Mouse (Mus musculus) hindbrain, embryonic 12.5 days (tissue): ENCODE measurements around the gene St13. TPM values are rescaled to one million over a fixed set of nuclear protein-coding genes. Genes with fewer than 3 reads are reported as not detected.

Source experiments
- ATAC-seq: fragments of 200-750 bp; cut with Nextera tagmentation; 2 replicates; pipeline ENCODE4 v1.8.0; 2017; ENCODE audit warnings: moderate TSS enrichment; ENCODE audit not compliant: low FRiP score
- H3K27ac ChIP-seq: fragments of 300-500 bp; sonication (generic); 2 replicates; pipeline ENCODE4 v1.5.1; 2016; ENCODE audit warnings: mild to moderate bottlenecking
- H3K27me3 ChIP-seq: fragments of 300-500 bp; sonication (generic); 2 replicates; pipeline ENCODE4 v1.6.1; 2016; ENCODE audit warnings: mild to moderate bottlenecking
- H3K36me3 ChIP-seq: fragments of 300-500 bp; sonication (generic); 2 replicates; pipeline ENCODE4 v1.6.1; 2016; ENCODE audit warnings: mild to moderate bottlenecking
- H3K4me1 ChIP-seq: fragments of 300-500 bp; sonication (generic); 2 replicates; pipeline ENCODE4 v1.6.1; 2016
- H3K4me2 ChIP-seq: fragments of 300-500 bp; sonication (generic); replicated peaks from 2 replicates; pipeline ENCODE4 v1.6.1; 2016; ENCODE audit warnings: mild to moderate bottlenecking
- H3K4me3 ChIP-seq: fragments of 300-500 bp; sonication (generic); 2 replicates; pipeline ENCODE4 v1.5.1; 2016; ENCODE audit warnings: mild to moderate bottlenecking
- H3K9ac ChIP-seq: fragments of 300-500 bp; sonication (generic); 2 replicates; pipeline ENCODE4 v1.6.1; 2016; ENCODE audit warnings: mild to moderate bottlenecking, moderate library complexity
- H3K9me3 ChIP-seq: fragments of 300-500 bp; sonication (generic); replicated peaks from 2 replicates; pipeline ENCODE4 v1.6.1; 2016; ENCODE audit warnings: mild to moderate bottlenecking
- WGBS: fragments of 180-500 bp; shearing (Covaris S2); methylation state at CpG from one replicate; pipeline ENCODE4 v1.1.7; 2016; 5-methylcytosine and 5-hydroxymethylcytosine counted together
- polyA plus RNA-seq: library from polyadenylated mRNA; unstranded; fragments of >200 nt; fragmentation: Nextera tagmentation; extraction: Ambion mirVana; gene quantifications from 2 replicates; pipeline ENCODE4 v1.2.1, GENCODE M21; 2016

The St13 gene
- polyA plus RNA-seq, 1 experiment from 2014 or later = 194 TPM

- Histone ChIP-seq H3K27ac (no peak overlapping the region), H3K4me2 (no peak overlapping the region), H3K9me3 (no peaks in the 10 kb centered on the region), H3K36me3 (peaks cover 39% of the 10 kb centered on the region), H3K27me3 (no peaks in the 10 kb centered on the region), H3K9ac (no peak overlapping the region), H3K4me1 (peaks cover 17% of the 10 kb centered on the region), H3K4me3 (no peak overlapping the region)
- no peak for ATAC-seq
- WGBS = 85% methylated on average over 1 of the region's 1 CpGs
Measured at GRCm38 (mm10) chr15:81362501-81362900, 37.4 kb downstream of the St13 start.

GRCm38 (mm10) chr15:81361417-81362015, 38.4 kb downstream of the St13 start:
- H3K27me3 ChIP-seq = no peaks in the 10 kb centered on the region
- H3K9me3 ChIP-seq = no peaks in the 10 kb centered on the region
- H3K4me2 ChIP-seq = peak overlapping the region; percentile 84
- H3K9ac ChIP-seq = no peak overlapping the region
- peaks cover 22% of the 10 kb centered on the region for H3K4me1 ChIP-seq
- no peak overlapping the region for H3K4me3 ChIP-seq
- peak overlapping the region; percentile 80; the same call in 1 of the 2 replicates for H3K27ac ChIP-seq
- ATAC-seq = no peak
- H3K36me3 ChIP-seq = peaks cover 29% of the 10 kb centered on the region
- 50% methylated on average over 10 of the region's 10 CpGs for WGBS

- H3K4me3 ChIP-seq = peak overlapping the region; percentile 71
- no peak; the same call in 1 of the 2 replicates for ATAC-seq
- no peaks in the 10 kb centered on the region for H3K9me3 ChIP-seq
- H3K36me3 ChIP-seq = peaks cover 25% of the 10 kb centered on the region
- H3K4me2 ChIP-seq = peak overlapping the region; percentile 84
- peak overlapping the region; percentile 80; the same call in 1 of the 2 replicates for H3K27ac ChIP-seq
- peaks cover 22% of the 10 kb centered on the region for H3K4me1 ChIP-seq
- 47% methylated on average over 6 of the region's 6 CpGs for WGBS
- H3K9ac ChIP-seq = peak overlapping the region; percentile 77
- H3K27me3 ChIP-seq = no peaks in the 10 kb centered on the region
Measured at GRCm38 (mm10) chr15:81361022-81361404, 38.9 kb downstream of the St13 start.

DNA sequence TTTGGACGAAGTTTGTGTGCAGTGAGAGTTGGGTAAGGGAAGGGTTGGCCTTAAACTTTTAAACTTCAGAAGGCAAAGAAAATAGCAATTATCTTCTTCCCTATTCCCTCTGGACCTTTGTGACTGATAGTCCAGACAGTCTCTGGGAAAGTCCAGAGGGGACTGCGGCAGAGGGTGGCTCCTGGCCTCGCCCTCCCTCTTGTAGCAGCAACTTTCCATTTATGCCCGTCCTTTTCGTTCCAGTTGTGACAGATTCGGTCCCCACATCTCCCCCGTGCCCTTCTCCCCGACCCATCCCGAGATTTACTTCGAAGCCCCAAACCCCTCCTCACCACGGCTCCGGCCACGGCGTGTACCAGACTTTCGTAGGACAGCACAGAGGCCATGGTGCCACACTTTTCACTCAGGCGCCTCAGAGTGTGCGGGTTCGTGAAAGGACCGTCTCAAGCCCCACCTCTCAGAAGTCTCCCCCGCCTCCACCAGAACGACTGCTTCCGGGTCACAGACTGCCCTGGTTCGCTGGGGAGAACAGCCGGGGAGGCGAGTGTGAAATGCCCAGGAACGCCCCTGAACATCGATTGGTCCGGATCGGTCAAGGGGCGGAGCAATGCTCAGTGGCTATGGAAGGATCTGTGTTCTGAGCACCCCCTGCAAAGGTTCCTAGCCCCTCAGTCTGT, 39.4 kb downstream of the St13 start, which contains the start of gene Slc25a17:
TSS of gene Slc25a17 (minus strand) at position 468 of the 677 bp plus-strand sequence.
- no peaks in the 10 kb centered on the region for H3K9me3 ChIP-seq
- H3K4me2 ChIP-seq = peak within 1 kb of the TSS; percentile 84
- peak within 1 kb of the TSS; percentile 80 for H3K27ac ChIP-seq
- no peaks in the 10 kb centered on the region for H3K27me3 ChIP-seq
- peak; percentile 99 for ATAC-seq
- peaks cover 20% of the 10 kb centered on the region for H3K36me3 ChIP-seq
- peak within 1 kb of the TSS; percentile 77 for H3K9ac ChIP-seq
- H3K4me3 ChIP-seq = peak within 1 kb of the TSS; percentile 71
- WGBS = under 1% methylated on average over 30 of the region's 30 CpGs
- peaks cover 22% of the 10 kb centered on the region for H3K4me1 ChIP-seq

DNA sequence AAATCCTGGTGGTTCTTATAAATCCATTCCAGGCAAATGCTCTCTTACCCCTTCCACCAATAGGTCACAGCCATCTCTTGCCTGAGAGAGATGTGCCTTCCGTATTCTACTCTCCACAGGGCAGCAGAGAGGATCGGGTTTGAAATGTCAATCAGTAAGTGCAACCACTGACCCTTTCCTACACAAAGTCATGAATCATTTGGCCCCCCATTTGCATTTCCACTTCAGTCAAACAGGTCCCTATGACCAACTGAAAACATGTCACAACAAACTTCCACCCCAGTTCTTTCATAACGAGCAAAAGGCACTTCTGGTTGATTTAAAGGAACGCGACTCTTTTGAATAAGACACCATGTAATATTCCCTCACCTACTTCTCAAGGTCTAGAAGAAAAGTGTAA, 40.5 kb downstream of the St13 start:
- Histone ChIP-seq H3K27me3 (no peaks in the 10 kb centered on the region), H3K4me1 (peaks cover 22% of the 10 kb centered on the region), H3K4me2 (peak overlapping the region; percentile 84), H3K4me3 (no peak overlapping the region), H3K27ac (no peak overlapping the region), H3K36me3 (peaks cover 10% of the 10 kb centered on the region; the same call in 1 of the 2 replicates), H3K9me3 (no peaks in the 10 kb centered on the region), H3K9ac (no peak overlapping the region)
- no peak for ATAC-seq
- WGBS = 85% methylated on average over 5 of the region's 5 CpGs

- peaks cover 22% of the 10 kb centered on the region for H3K4me1 ChIP-seq
- 87% methylated on average over 3 of the region's 3 CpGs for WGBS
- no peak overlapping the region for H3K9ac ChIP-seq
- peaks cover 7% of the 10 kb centered on the region; the same call in 1 of the 2 replicates for H3K36me3 ChIP-seq
- no peak for ATAC-seq
- H3K27me3 ChIP-seq = no peaks in the 10 kb centered on the region
- H3K9me3 ChIP-seq = no peaks in the 10 kb centered on the region
- H3K27ac ChIP-seq = no peak overlapping the region
- H3K4me2 ChIP-seq = no peak overlapping the region
- H3K4me3 ChIP-seq = no peak overlapping the region
Measured at GRCm38 (mm10) chr15:81358943-81359342, 40.9 kb downstream of the St13 start.

- Histone ChIP-seq H3K36me3 (no peaks in the 10 kb centered on the region), H3K4me1 (peaks cover 22% of the 10 kb centered on the region), H3K4me3 (no peak overlapping the region), H3K4me2 (no peak overlapping the region), H3K9ac (no peak overlapping the region), H3K9me3 (no peaks in the 10 kb centered on the region), H3K27me3 (no peaks in the 10 kb centered on the region), H3K27ac (no peak overlapping the region)
- no peak for ATAC-seq
- WGBS = 50% methylated on average over 5 of the region's 5 CpGs
Measured at GRCm38 (mm10) chr15:81356946-81357345, 42.9 kb downstream of the St13 start.

DNA sequence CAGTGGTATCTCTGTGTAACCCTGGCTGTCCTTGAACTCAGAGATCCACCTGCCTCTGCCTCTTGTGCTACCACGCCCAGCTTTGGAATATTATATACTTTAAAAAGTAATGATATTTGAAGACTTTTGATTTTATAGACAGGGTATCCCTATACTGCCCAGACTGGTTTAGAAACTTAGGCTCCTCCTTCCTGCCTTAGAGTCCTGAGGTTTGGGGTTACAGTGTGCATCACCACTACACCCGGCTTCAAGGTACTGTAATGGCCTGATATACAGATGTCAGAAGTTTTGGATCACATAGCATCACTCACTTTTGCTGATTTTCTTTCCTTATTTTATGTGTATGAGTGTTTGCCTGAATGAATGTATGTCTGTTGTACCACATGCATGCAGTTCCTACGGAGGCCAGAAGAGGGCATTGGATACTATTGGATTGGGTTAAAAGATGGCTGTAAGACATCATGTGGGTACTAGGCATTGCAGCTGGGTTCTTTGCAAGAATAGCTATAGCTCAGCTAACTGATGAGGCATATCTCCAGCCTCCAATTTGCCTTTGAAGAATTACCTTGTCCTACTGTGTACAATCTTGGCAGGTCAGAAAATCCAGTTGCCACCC, 44.6 kb downstream of the St13 start:
- ATAC-seq = no peak
- 61% methylated on average over 3 of the region's 3 CpGs for WGBS
- no peak overlapping the region for H3K4me3 ChIP-seq

GRCm38 (mm10) chr15:81352638-81353037, 47.2 kb downstream of the St13 start:
- Histone ChIP-seq H3K27ac (no peak overlapping the region), H3K4me2 (no peak overlapping the region), H3K9me3 (no peaks in the 10 kb centered on the region), H3K36me3 (no peaks in the 10 kb centered on the region), H3K27me3 (no peaks in the 10 kb centered on the region), H3K4me3 (no peak overlapping the region), H3K4me1 (peaks cover 5% of the 10 kb centered on the region), H3K9ac (no peak overlapping the region)
- WGBS = 80% methylated on average over 1 of the region's 1 CpGs
- ATAC-seq = no peak

More for the DNA sequence above, 44.6 kb downstream of the St13 start:
- H3K4me1 ChIP-seq = peaks cover 15% of the 10 kb centered on the region
- no peaks in the 10 kb centered on the region for H3K36me3 ChIP-seq
- no peak overlapping the region for H3K4me2 ChIP-seq
- H3K9me3 ChIP-seq = no peaks in the 10 kb centered on the region
- no peaks in the 10 kb centered on the region for H3K27me3 ChIP-seq
- H3K9ac ChIP-seq = no peak overlapping the region
- H3K27ac ChIP-seq = no peak overlapping the region

DNA sequence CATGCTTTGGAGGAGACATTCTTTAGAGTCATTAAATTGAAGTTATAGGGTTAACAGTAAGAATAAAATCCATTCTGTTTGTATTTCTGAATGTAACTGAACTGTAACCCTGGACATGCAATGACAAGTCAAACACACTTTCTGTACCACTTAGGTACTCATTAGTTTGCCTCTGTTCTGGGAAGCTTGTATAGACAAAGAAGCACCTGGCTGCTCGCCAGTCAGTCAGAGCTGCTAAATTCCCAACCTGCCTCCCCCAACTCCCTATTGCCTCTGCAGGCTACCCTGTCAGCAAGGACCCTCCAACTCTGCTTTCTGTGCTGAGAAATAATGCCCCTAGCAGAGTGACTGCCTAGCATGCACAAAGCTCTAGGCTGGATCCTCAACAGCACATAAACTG, 49.5 kb downstream of the St13 start:
- no peak for ATAC-seq
- Histone ChIP-seq H3K4me2 (no peak overlapping the region), H3K4me3 (no peak overlapping the region), H3K4me1 (no peaks in the 10 kb centered on the region), H3K36me3 (no peaks in the 10 kb centered on the region), H3K9ac (no peak overlapping the region), H3K9me3 (no peaks in the 10 kb centered on the region), H3K27ac (no peak overlapping the region), H3K27me3 (no peaks in the 10 kb centered on the region)
- 78% methylated on average over 1 of the region's 1 CpGs for WGBS

- no peak overlapping the region for H3K9ac ChIP-seq
- H3K4me3 ChIP-seq = no peak overlapping the region
- H3K4me2 ChIP-seq = no peak overlapping the region
- no peaks in the 10 kb centered on the region for H3K9me3 ChIP-seq
- H3K4me1 ChIP-seq = no peaks in the 10 kb centered on the region
- H3K36me3 ChIP-seq = peaks cover 4% of the 10 kb centered on the region; the same call in 1 of the 2 replicates
- H3K27ac ChIP-seq = no peak overlapping the region
- no peaks in the 10 kb centered on the region for H3K27me3 ChIP-seq
- 77% methylated on average over 2 of the region's 2 CpGs for WGBS
- ATAC-seq = no peak
Measured at GRCm38 (mm10) chr15:81348366-81348765, 51.5 kb downstream of the St13 start.

DNA sequence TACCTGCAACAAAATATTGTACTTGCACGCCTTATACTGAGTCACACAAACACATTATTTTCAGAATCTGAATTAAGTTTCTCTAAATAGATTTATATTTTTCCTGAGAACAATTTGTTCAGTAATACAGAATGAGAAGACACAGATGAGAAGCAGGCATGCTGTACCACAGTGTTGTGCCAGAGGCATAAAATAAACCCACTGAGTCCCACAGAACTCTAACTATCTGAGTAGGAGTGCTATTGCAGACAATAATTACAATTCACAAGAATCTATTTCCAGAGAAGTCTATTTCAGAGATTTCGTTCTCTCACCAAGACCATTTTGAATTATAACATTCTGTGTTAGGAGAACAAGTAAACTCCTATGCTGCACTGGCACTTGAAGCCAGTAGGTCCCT, 52.4 kb downstream of the St13 start:
- ATAC-seq = no peak
- no peak overlapping the region for H3K4me2 ChIP-seq
- H3K4me1 ChIP-seq = no peaks in the 10 kb centered on the region
- H3K9me3 ChIP-seq = no peaks in the 10 kb centered on the region
- peaks cover 4% of the 10 kb centered on the region; the same call in 1 of the 2 replicates for H3K36me3 ChIP-seq
- no peak overlapping the region for H3K9ac ChIP-seq
- no peaks in the 10 kb centered on the region for H3K27me3 ChIP-seq
- no peak overlapping the region for H3K27ac ChIP-seq
- no peak overlapping the region for H3K4me3 ChIP-seq
- 94% methylated on average over 2 of the region's 2 CpGs for WGBS
